Mouse (Mus musculus) brain, embryonic 18.5 days (tissue): ENCODE results near the gene Tnrc6b.

Experiments used
- DNase-seq: peaks from one replicate; pipeline ENCODE4 v3.0.0-alpha.2; 2012; ENCODE audit warnings: low read depth, low spot score

The Tnrc6b gene

DNA sequence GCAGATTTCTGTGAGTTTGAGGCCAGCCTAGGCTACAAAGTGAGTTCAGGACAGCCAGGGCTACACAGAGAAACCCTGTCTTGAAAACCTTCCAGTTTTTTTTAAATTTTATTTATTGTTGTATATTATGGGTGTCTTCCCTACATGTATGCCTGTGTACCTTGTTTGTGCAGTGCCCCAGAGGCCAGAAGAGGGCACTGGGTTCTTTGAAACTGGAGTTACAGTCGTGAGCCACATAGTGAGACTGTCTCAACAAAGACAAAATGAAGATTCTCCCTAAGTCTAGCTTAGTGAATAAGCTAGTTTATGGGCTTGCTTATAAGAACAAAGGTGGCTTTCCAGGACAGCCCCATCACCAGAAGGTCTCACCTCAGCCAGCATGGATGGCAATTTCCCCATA is 25.4 kb downstream of the Tnrc6b start:
- DNase-seq = no peak

DNA sequence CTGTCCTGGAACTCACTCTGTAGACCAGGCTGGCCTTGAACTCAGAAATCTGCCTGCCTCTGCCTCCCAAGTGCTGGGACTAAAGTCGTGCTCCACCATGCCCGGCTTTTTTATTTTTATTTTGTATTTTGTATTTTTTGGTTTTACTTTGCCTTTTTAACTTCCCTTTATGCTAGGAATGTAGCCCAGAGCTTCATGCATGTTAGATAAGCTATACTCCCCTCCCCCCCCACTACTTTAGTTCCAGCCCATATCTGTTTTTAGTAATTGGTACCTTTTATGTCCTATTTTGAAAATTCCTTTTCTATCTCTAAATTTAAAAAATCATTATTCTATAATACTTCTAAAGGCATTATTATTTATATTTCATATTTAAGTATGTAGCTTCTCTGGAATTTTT is 27.1 kb downstream of the Tnrc6b start:
- DNase-seq = no peak

DNA sequence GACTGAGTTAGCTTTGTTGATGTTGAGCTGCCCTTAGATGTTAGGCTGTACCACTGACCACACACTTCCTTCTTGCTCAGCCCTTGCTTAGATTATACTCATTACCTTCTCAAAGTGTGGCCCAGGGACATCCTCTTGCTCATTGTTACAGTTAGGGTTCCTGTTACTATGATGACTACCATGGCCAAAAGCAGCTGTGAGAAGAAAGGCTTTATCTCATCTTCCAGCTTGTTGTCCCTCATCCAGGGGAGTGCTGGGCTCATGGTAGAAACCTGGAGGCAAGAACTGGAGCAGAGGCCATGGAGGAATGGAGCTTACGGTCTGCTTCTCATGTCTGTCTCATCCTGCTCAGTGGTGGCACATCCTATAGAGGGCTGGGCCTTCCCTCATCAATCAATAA is 28.9 kb downstream of the Tnrc6b start:
- no peak for DNase-seq

DNA sequence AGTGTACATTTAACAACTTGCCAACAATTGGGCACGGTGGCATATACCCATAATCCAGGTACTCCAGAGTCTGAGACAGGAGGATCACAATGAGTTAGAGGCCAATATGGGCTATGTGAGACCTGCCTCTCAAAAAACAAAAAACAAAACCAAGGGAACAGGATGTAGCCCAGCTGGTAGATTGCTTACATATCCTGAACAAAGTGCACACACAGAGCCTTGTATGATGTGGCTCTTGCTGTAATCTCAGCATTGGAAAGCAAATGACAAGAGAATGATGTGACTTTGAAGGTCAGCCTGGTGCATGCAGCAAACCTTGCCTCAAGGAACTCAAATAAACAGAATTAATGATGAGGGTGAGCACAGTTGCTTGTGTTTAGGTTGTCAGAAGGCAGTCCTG is 30.7 kb downstream of the Tnrc6b start:
- no peak for DNase-seq

DNA sequence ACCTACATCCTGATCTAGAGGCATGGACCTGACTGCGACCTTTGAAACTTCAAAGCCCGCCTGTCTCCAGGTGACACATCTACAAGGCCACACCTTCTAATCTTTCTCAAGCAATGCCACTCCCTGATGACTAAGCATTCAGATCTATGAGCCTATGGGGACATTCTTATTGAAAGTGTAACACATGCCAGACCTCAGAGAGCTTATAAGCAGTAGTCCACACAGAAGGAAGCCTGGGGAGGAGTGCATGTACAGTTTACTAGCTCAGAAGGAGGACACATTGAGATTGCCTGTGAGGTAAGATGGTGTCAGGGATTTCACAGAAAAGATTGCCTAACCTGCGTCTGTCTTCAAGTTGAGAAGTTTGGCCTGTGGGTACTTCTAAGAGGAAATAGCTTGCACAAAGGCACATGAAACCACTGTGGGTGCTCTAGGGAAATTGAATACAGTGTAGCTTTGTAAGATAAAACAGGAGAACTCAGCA is 31.9 kb downstream of the Tnrc6b start:
- no peak for DNase-seq

DNA sequence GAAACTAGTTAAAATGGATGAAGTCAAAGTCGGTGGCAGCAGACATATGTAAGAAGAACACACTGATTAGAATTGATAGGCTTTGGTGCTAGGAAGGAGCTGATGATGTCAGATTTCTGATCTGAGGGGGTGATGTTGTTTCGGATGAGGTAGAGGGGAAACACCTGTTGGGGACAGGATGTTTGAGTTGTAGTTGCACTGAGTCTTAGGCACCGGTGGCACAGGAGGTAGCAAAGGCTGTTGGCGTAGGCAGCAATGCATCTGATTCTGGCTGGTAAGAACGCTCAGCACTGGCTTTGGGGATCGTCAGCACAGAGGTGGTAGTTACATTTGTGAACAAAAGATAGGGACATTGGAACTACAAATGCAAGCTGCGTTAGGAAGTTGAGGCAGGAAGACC is 32.5 kb downstream of the Tnrc6b start:
- DNase-seq = no peak

DNA sequence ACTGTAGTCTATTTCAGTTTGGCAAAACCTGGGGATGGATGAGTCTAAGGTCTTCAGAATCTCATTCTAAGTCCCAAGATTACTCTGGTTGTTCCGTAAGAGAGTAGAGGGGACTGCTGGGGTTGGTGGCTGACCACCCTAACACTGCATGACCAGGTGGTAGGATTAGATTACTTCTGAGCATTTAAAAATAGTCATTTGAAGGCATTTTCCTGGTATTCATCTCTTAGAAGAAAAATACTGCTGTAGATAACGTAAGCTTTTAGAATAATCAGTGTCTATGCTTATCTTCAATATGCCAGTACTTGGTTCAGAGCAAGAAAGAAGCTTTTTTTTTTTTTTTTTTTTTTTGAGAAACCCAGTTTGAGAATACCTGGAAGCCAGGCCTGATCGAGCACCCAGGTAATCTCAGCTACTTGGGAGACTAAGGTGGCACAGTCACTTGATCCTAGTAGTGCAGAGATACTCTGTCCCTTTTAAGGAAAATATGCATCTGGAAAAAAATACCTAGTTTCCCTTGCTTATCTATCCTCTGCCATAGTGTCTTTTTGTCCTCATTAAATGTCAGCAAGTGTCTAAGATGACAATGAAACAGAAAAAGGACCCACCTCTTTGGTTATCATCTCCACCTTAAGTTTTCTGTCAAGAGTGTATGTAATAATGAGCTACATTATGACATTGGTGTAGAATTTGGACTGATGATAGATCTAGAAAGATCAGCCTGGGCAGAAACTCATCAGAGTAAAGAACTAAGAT is 33.7 kb downstream of the Tnrc6b start:
- DNase-seq = no peak

DNA sequence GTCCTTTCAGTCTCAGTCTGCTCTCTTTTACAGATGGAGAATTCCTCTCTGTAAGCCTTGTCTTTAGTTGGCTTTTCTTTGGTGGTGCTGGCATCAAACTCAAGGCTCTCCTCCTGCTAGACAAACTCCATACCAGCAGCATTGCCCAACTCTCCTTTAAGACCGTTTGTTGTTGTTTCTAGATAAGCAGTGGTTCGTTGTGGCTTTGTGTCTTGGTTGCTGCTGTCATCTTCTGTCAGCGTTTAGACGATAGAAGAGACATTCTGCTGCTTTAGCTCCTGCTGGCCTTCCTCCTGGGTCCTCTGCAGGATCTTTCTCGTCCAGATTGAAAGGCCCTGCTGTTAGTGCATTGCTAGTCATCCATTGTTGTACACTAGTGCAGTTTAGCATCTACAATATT is 37.9 kb downstream of the Tnrc6b start:
- DNase-seq = no peak

DNA sequence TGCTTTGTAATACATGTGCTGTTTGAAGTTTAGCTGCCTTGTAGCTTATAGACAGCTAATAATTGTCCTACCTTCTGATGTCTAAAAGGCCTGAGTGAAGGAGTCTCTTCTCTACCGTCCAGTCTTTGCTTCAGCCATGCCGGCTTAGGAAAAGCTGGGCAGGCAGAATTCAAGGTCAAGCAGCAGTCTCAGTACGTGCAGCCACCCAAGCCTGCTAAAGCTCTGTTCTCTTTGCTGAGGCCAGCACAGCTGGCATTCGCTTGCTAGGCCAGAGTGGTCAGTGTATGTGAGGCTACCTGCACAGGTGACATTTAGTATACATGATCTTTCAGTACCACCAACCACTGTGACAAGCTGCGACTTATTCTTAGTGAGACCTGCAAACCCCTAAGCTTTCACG is 42.2 kb downstream of the Tnrc6b start:
- DNase-seq = no peak

DNA sequence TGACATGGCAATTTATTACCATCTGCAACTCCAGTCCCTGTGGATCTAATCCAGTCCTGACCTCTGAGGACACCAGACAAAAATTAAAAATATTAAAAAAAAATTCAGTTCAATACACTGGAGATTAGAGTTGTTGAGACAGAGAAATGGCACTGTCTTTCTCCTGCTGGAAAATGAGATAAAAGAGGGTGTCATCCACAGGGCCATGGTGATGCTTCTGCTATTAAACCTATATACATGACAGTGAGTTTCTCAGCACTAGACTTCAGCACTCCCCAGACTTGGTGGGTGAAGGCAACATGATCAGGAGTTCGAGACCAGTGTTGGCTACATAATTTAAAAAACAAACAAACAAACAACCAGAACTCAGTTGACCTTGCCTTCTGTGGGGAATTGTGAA is 43.0 kb downstream of the Tnrc6b start:
- no peak for DNase-seq

DNA sequence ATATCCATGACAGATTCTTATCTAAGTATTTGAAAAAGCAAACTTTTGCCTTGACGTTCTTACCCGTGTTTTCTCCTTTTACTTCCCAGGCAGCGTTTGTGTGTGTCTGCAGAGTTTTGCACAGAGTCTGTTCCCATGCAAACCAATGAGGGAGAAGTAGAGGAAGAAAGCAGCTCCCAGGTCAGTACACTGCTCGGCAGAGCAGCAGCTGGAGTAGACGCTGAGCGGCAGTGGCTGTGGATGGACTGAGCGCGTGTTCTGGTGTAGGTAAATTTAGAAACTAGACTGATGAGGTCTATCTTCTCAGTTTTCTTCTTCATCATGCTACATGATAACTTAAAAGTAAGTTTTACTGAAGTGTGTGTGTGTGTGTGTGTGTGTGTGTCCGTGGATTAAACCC is 48.3 kb downstream of the Tnrc6b start:
- no peak for DNase-seq

DNA sequence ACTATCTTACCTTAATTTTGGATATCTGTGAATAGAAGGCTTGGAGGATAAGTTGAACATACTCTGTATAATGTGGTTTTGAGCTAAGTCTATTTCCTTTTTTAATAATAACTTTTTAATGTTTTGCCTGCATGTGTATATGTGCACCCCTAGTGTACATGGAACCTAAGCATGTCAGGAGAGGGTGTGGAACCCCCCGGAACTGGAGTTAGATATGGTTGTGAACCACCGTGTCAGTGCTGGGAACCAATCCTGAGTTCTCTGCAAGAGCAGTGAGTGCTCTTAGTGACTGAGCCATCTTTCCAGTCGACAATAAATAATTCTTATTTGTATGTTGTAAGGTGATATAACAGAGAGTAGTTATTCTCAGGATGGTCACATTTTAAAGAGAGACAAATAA is 49.4 kb downstream of the Tnrc6b start:
- no peak for DNase-seq

DNA sequence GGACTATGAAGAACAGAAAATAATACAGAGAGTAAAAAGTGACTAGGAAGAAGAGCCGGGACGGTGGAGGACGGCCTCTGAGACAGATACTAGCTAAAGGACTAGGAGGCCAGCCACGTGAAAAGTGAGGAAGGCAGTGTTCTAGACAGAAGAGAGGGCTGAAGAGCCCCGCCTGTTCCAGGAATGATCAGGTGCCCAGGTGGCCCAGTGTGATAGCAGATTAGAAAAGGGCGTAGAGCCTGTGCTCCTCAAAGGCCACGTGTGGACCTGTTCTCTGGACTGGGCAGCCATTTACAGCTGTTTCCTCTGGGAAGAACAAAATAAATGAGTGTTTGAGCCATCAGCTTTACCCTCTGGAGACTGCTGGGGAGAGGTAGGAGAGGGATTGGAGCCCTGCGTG is 49.8 kb downstream of the Tnrc6b start:
- no peak for DNase-seq

DNA sequence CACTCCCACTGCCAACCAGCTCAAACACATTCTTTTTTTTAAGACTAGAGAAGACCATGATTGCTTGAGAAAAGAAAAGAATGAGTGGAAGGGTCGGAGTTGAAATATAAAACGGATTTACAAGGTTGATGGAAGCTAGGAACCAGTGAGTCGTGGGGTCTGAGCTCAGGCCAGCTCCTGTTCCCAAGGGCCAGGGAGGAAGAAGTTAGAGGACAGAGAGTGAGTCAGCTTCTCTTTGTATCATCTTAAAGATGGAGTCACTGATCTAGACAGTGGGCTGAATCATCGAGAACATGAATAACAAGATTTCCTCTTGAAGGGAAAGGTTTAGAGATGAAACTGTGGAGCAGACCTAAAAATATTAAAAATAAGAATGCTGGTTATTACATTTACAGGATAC is 51.5 kb downstream of the Tnrc6b start:
- DNase-seq = no peak

DNA sequence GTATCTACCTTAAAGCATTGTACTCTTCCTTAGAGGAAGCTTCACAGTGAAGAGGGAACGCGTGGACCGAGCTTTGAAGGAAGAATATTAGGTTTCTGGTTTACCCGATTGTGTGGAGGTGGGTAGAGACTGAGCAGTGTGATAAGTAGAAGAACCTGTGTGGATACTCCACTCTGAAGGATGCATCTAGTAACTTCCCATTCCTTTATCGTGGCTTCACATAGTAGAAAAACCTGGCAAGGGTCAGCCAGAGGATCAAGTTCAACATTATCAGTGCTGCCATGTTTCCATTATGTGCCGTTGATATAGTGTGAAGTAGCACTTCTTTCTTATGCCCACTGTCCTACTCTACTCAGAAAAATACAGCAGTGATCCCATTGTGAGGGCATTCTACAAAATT is 53.6 kb downstream of the Tnrc6b start:
- no peak for DNase-seq

DNA sequence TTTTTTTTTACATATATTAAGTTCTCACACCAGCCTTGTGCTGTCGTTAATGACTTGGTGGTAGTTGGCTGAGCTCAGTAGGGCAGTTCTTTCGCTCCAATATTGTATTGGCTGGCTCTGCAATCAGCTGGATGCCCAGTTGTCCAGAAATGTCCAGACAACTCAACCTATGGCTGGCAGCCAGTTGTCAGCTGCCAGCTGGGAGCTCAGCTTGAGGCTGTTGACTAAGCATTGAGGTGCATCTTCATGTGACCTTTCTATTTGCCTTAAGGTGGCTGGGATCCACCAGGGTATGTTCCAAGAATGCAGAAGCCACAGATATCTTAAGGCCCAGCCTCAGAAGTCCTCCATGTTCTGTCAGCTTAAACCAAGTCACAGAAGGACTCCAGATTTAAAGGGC is 54.3 kb downstream of the Tnrc6b start:
- DNase-seq = no peak

DNA sequence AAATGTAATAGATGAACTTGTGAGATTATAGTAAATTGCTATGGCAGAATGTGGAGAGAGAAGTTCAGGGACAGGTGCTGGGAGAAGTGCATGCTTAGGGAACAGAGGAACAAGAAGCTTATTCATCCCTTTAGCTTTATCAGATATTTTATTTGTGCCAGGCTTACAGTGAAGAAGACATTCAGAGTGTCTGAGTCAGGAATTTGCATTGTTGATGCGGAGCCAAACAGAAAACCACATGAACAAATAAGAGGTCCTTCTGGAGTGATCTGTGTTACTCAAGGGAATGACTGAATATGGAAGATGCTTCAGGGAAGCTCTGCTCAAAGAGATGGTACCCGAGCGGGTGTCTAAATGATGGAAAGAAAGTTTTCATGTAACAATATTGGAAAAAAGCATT is 57.1 kb downstream of the Tnrc6b start:
- no peak for DNase-seq

DNA sequence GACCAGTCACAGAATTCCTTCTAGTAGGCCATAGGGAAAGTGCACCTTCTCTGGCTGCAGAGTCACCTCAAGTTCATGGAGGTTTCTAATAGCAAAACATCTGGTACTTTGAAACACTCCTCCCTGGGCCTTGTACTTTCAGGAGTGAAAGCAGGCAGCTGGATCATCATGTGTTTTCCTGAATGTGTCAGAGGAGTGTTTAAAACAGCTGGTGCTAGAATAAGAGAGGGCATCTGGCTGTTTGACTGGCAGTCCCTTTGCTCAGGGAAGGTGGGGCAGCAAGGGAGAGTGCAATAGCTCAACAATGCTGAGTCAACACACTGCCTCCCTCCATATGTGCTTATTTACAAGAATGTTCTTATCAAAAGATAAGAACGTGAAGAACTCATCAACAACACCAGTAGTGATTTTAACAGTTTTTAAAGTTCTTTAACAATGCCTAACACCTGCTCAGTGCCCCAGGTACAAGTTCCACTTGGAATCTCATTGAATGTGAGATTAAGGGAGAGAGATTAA is 60.9 kb downstream of the Tnrc6b start:
- DNase-seq = no peak

DNA sequence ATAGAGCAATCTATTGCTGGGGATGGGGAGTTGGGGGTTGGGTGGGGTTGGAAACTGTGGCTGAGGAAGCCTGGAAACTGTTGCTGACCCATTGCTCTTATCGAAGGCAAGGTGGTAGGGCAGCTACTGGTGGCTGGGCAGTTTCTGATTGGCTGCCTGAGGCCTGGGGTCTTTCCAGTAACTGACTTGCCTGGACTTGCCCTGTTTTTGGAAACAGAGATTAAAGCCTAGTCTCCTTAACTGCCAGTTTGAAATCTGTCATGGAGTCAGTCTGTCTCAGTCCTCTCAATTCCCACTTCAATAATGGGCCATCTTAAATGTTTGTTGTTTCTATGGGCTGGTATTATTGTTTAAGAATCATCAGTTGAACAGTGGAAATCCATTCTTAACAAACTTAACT is 63.6 kb downstream of the Tnrc6b start:
- DNase-seq = no peak

DNA sequence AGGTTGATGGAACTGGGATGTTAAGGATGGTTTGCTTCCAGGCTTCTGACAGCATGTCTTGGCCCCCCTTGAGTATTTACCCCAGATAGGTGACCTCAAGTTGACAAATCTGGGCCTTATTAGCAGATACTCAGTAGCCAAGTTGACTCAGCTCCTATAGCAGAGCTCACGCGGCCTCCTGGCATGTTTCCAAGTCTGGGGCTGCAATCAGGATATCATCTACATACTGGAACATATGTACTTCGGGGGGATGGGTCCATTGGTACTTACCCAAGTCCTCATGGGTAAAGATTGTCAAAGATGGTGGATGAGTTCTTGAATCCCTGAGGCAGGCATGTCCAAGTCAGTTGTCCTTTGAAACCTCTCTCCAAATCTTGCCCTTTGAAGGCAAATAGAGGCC is 67.9 kb downstream of the Tnrc6b start:
- no peak for DNase-seq

DNA sequence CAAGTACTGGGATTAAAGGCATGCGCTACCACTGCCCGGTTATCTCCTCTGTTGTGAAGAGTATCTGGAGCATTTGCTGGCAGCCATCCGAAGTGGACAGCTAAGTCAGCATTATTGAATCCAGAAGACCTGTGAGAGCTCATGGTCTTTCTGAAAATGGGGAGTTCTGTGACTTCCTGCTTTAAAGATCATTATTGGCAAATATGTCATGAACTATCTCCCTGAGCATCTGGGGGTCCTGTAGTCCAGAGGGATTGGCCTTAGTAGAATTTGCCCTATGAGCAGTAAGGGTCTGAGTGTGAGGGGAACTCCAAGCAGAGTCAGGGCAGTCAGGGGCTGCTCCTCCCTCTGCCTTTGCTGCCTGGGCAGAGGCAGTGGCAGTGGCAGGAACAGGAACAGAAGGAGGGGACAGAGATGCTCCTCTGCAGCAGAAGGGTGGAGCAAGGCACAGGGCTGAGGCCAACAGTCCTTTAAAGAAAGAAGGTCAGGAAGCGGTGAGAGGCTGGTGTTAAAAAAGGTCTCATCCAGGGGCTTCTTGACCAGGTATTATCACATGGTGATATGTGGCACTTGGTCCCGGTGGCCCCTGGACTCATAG is 69.1 kb downstream of the Tnrc6b start:
- DNase-seq = no peak

DNA sequence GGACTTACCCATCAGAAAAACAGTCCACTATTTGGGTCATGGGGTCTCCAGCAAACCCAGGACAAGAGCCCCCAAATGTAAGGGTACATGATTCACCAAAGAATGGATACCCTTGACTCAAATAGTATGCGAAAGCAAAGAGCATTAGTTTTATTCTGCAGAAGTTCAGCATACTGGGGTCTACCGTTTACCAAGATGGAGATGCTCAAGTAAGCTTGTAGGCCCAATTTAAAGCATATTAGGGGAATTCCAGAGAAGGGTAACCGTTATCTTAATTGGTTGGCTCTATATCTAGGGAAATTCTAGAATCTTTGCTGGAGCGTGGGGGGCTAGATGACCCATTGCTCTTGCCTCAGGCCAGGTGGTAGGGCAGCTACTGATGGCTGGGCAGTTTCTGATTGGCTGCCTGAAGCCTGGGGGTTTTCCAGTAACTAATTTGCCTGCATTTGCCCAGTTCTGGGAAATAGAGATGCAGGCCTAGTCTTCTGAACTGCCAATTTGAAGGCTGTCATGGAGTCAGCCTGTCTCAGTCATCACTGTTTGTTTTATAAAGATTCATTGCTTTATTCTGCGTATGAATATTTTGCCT is 70.2 kb downstream of the Tnrc6b start:
- DNase-seq = no peak

DNA sequence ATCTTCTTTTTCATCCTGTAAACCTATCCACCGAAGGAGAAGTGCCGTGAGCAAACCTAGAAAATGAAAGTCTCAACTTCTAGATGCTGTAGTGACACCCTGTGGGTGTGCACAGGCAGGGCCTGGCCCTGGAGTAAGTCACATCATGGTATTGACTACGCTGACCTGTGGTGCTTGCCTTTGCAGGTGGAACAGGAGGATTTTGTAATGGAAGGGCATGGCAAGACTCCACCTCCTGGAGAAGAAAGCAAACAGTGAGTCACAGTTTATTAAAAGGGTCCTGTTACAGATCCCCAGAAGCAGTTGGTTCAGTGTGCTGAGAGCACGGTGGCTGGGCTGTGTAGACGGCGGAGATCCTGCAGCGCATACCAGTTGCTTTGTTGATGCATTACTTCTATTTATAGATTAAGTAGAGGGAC is 73.4 kb downstream of the Tnrc6b start:
- no peak for DNase-seq
